Mouse (Mus musculus) forebrain, embryonic 11.5 days (tissue): Measurements from ENCODE around the gene Gm11492. TPM values are rescaled to one million over a fixed set of nuclear protein-coding genes. Genes with fewer than 3 reads are reported as not detected.

ENCODE experiments used
- ATAC-seq: fragments of 200-750 bp; cut with Nextera tagmentation; replicated peaks from 2 replicates; pipeline ENCODE4 v1.8.0; 2017; ENCODE audit warnings: moderate TSS enrichment; ENCODE audit not compliant: low FRiP score
- DNase-seq: peaks from one replicate; pipeline ENCODE4 v3.0.0-alpha.2; 2017; ENCODE audit warnings: low spot score
- H3K27ac ChIP-seq: fragments of 300-500 bp; sonication (generic); 2 replicates; pipeline ENCODE4 v1.5.1; 2014; ENCODE audit warnings: low read depth, low read length
- H3K27me3 ChIP-seq: fragments of 300-500 bp; sonication (generic); 2 replicates; pipeline ENCODE4 v1.6.1; 2014; ENCODE audit warnings: mild to moderate bottlenecking, low read length, mixed read lengths; ENCODE audit not compliant: control insufficient read depth, insufficient read depth
- H3K36me3 ChIP-seq: fragments of 300-500 bp; sonication (generic); 2 replicates; pipeline ENCODE4 v1.6.1; 2014; ENCODE audit warnings: mild to moderate bottlenecking, low read length, moderate library complexity, mixed read lengths; ENCODE audit not compliant: control insufficient read depth, insufficient read depth
- H3K4me1 ChIP-seq: fragments of 300-500 bp; sonication (generic); replicated peaks from 2 replicates; pipeline ENCODE4 v1.6.1; 2014; ENCODE audit warnings: low read length, mixed read lengths; ENCODE audit not compliant: control insufficient read depth, insufficient read depth
- H3K4me2 ChIP-seq: fragments of 300-500 bp; sonication (generic); 2 replicates; pipeline ENCODE4 v1.6.1; 2014; ENCODE audit warnings: low read depth, mild to moderate bottlenecking, low read length, moderate library complexity, mixed read lengths; ENCODE audit not compliant: severe bottlenecking
- H3K4me3 ChIP-seq: fragments of 300-500 bp; sonication (generic); 2 replicates; pipeline ENCODE4 v1.5.1; 2014; ENCODE audit warnings: low read depth, low read length
- H3K9ac ChIP-seq: fragments of 300-500 bp; sonication (generic); 2 replicates; pipeline ENCODE4 v1.6.1; 2014; ENCODE audit warnings: low read length
- H3K9me3 ChIP-seq: fragments of 300-500 bp; sonication (generic); 2 replicates; pipeline ENCODE4 v1.6.1; 2016; ENCODE audit warnings: low read length, mixed read lengths; ENCODE audit not compliant: control insufficient read depth
- WGBS: fragments of 180-500 bp; shearing (Covaris S2); extraction: QIAGEN DNeasy Blood & Tissue Kit; methylation state at CpG from one replicate; pipeline ENCODE4 v1.1.7; 2014; 5-methylcytosine and 5-hydroxymethylcytosine counted together
- polyA plus RNA-seq: library from polyadenylated mRNA; unstranded; fragments of >200 nt; fragmentation: Nextera tagmentation; extraction: Ambion mirVana; gene quantifications from 2 replicates; pipeline ENCODE4 v1.2.1, GENCODE M21; 2014

Gm11492 gene
- polyA plus RNA-seq, 1 experiment from 2014 or later, result not detected

DNA sequence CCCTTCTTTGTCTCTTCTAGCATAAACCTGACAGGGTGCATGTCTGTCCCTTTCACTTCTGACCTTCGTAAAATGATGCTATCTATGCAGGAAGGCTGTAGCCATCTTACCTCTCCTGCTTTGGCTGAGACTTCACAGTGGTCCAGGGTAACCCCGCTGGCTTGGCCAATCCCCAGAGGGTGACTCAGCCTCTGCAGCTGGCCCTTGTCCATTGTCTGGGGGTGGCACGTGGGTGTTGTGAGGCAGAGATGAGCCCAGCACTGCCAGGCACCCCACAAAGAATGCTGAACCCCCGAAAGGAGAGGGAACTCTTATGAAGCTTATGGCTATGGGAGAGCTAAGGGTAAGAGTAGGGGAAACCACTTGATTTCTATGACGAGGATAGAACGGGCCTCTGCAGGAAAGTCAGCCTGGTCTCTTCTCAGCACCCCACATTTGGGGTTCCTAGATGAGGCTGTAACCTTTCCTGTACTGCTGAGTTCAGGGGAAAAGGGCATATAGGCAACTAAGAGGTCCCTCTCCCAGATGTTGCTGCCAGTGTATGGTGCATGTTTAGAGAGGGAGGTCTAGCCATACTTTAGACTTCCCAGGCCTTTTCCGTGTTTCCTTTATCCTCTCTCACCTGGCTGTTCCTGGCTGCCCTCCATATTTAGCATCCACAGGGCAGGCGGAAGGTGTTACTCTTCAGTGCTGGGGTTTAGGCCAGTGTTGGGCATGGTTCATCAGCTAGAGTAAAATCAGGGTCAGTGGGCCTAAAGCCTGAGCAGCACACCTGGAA is 15.7 kb downstream of the Gm11492 start:
- Histone ChIP-seq H3K27ac (no peak overlapping the region), H3K4me3 (no peak overlapping the region), H3K4me2 (no peak overlapping the region), H3K27me3 (no peaks in the 10 kb centered on the region), H3K36me3 (no peaks in the 10 kb centered on the region), H3K4me1 (peaks cover 8% of the 10 kb centered on the region), H3K9me3 (no peaks in the 10 kb centered on the region), H3K9ac (no peak overlapping the region)
- ATAC-seq (no peak), DNase-seq (no peak)
- WGBS, result 84% methylated on average over 8 of the region's 8 CpGs

- no peak overlapping the region for H3K4me3 ChIP-seq
- no peak overlapping the region for H3K4me2 ChIP-seq
- 87% methylated on average over 6 of the region's 6 CpGs for WGBS
- peaks cover 4% of the 10 kb centered on the region; the same call in 1 of the 2 replicates for H3K4me1 ChIP-seq
- no peaks in the 10 kb centered on the region for H3K27me3 ChIP-seq
- H3K9ac ChIP-seq, result no peak overlapping the region
- no peaks in the 10 kb centered on the region for H3K9me3 ChIP-seq
- DNase-seq, result no peak
- H3K27ac ChIP-seq, result no peak overlapping the region
- no peak for ATAC-seq
- no peaks in the 10 kb centered on the region for H3K36me3 ChIP-seq
Measured at GRCm38 (mm10) chr11:87583291-87584034, 17.0 kb downstream of the Gm11492 start.

DNA sequence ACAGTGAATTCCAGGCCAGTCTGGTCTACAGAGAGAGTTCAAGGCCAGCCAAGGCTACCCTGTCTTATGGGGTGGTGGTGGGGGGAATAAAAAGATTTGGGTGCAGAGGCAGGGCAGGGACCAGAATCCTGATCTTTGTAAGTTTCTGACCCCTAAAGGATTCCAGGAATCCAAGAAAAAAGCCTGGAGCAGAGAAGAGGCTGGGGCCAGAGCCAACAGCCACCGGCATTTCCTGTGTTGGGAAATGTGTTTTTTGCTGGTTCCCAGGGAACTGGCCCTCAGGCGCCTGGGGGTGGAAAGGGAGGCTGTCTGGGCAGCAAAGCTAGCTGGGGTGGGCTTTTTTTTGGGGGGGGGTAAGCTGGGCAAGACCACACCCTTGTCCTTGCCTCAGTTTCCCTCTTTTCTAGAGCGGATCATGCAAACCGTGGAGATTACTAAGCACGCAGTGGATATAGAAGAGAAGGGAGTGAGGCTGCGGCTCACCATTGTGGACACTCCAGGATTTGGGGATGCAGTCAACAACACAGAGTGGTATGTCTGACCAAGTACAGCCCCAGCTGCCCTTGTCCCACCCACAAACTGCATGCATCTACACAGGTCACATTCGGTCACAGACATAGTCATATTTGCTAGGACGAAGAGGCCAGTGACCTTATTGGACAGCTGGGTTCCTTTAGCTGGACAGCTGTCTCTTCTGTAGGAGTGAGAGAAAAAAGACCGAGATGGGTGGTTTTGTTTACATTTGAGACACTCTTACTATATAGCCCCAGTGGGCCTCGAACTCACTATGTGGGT is 18.5 kb downstream of the Gm11492 start:
- Histone ChIP-seq H3K4me3 (no peak overlapping the region), H3K27ac (no peak overlapping the region), H3K9me3 (no peaks in the 10 kb centered on the region), H3K4me2 (no peak overlapping the region), H3K36me3 (no peaks in the 10 kb centered on the region), H3K9ac (no peak overlapping the region), H3K4me1 (no peaks in the 10 kb centered on the region; the same call in 1 of the 2 replicates), H3K27me3 (no peaks in the 10 kb centered on the region)
- 91% methylated on average over 10 of the region's 10 CpGs for WGBS
- DNase-seq (peak; percentile 46), ATAC-seq (no peak)

DNA sequence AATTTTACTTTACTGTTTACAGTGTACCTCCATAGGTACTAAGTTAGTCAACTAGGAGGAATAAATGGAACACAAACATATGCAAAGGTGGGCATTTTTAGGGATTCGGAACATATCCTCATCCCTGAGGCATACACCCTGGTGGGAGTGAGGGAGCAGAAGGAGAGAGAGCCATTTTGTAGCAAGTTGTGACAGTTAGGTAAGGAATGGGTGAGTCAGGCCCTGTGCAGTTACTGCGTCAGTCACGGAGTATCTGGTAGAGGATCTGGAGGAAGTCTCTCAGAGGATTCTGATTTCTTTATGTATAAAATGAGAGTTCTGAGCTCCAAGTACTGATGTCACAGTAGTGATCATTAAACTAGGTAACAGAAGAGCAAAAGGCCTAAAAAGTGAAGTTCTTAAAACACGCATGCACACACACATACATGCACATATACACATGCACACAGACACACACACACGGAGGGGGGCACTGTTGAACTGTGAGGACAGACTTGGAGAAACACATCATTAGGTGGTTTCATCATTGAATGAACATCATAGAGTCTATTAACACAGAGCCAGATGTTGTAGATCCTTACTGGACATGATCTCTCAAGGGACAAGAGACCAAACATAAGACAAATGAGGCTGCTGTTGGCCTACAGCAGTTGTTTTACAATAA is 20.9 kb downstream of the Gm11492 start:
- DNase-seq, result no peak
- Histone ChIP-seq H3K9ac (no peak overlapping the region), H3K36me3 (no peaks in the 10 kb centered on the region), H3K4me2 (no peak overlapping the region), H3K4me3 (no peak overlapping the region), H3K9me3 (no peaks in the 10 kb centered on the region), H3K27me3 (no peaks in the 10 kb centered on the region), H3K4me1 (peaks cover 6% of the 10 kb centered on the region; the same call in 1 of the 2 replicates), H3K27ac (no peak overlapping the region)
- ATAC-seq, result no peak
- 94% methylated on average over 5 of the region's 5 CpGs for WGBS

DNA sequence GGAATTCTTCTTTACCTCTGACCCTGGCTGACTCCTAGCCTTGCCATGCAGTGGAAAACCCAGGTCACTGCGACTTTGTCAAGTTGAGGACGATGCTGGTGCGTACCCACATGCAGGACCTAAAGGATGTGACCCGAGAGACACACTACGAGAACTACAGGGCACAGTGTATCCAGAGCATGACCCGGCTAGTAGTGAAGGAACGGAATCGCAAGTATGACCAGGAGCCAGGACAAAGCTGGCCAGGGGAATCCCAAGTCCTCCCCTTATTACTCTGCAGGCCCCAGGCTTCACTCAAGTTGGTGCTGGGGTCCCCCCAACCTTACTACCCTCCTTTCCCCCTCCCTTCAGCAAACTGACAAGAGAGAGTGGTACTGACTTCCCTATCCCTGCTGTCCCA is 23.2 kb downstream of the Gm11492 start:
- no peak overlapping the region for H3K9ac ChIP-seq
- H3K9me3 ChIP-seq, result no peaks in the 10 kb centered on the region
- H3K4me1 ChIP-seq, result peaks cover 17% of the 10 kb centered on the region; the same call in 1 of the 2 replicates
- WGBS, result 94% methylated on average over 8 of the region's 8 CpGs
- H3K4me3 ChIP-seq, result no peak overlapping the region; the same call in 1 of the 2 replicates
- DNase-seq (no peak), ATAC-seq (no peak)
- H3K27ac ChIP-seq, result no peak overlapping the region
- no peaks in the 10 kb centered on the region for H3K27me3 ChIP-seq
- no peak overlapping the region for H3K4me2 ChIP-seq
- no peaks in the 10 kb centered on the region; the same call in 1 of the 2 replicates for H3K36me3 ChIP-seq

GRCm38 (mm10) chr11:87590841-87591525 is 24.5 kb downstream of the Gm11492 start:
- H3K9ac ChIP-seq, result peak overlapping the region; percentile 84
- H3K27me3 ChIP-seq, result no peaks in the 10 kb centered on the region
- WGBS, result 2% methylated on average over 25 of the region's 25 CpGs
- peak overlapping the region; percentile 80; the same call in 1 of the 2 replicates for H3K27ac ChIP-seq
- DNase-seq (peak; percentile 68), ATAC-seq (no peak)
- H3K36me3 ChIP-seq, result no peaks in the 10 kb centered on the region; the same call in 1 of the 2 replicates
- peak overlapping the region; percentile 80 for H3K4me2 ChIP-seq
- H3K4me3 ChIP-seq, result peak overlapping the region; percentile 81
- no peaks in the 10 kb centered on the region for H3K9me3 ChIP-seq
- H3K4me1 ChIP-seq, result peaks cover 17% of the 10 kb centered on the region; the same call in 1 of the 2 replicates

- no peaks in the 10 kb centered on the region; the same call in 1 of the 2 replicates for H3K36me3 ChIP-seq
- H3K27ac ChIP-seq, result peak within 1 kb of the TSS; percentile 80
- DNase-seq (peak; percentile 99), ATAC-seq (peak; percentile 98)
- H3K9me3 ChIP-seq, result no peaks in the 10 kb centered on the region
- peak within 1 kb of the TSS; percentile 85 for H3K9ac ChIP-seq
- peaks cover 23% of the 10 kb centered on the region; the same call in 1 of the 2 replicates for H3K4me1 ChIP-seq
- H3K27me3 ChIP-seq, result no peaks in the 10 kb centered on the region
- peak within 1 kb of the TSS; percentile 81 for H3K4me3 ChIP-seq
- H3K4me2 ChIP-seq, result peak within 1 kb of the TSS; percentile 85
- WGBS, result under 1% methylated on average over 61 of the region's 61 CpGs
Measured at GRCm38 (mm10) chr11:87591526-87592353, 25.3 kb downstream of the Gm11492 start, which contains the start of gene Mtmr4. TSS of gene Mtmr4 (plus strand) at chr11:87592162.
